ENCODE assay signal across 9 mouse cellular contexts in the genomic region with DNA sequence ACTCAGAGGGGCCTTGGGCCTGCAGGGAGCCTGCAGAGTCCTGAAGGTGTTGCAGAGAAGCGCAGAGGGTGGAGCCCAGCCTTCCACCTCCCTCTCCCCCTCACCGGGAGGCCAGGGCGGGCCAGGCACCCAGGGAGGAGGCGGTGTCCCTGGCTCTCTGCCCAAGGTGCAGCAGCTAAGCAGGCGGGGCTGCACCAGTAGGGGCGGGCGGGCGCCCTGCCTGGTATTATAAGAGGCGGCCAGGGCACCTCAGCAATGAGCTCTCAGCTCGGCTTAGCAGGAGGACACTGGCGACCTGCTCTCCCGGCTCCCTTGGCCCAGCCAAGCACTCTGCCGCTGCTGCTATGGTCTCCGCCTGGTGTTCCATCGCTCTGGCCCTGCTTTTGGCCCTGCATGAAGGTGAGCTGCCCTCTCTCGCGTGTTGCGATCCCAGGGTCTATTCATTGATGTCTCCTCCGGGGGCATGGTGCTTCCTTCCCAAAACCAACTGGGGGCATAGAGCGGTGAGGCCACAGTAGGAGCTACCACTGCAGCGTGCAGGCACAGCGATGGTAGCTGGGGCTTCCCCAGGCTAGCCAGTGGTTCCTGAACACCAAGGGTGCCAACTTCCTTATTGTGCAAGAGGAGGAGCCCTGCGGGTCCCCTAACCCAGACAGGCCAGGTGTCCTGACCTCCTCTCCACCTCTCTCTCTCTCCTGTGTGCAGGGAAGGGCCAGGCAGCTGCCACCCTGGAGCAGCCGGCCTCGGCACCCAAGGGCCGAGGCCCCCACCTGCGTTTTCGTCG. TPM values are rescaled to one million over a fixed set of nuclear protein-coding genes. Genes with fewer than 3 reads are reported as not detected.
DNase-seq lines count a peak whose midpoint lies in the region; ATAC-seq and TF ChIP-seq lines count a peak whose summit lies in the region.
"Had no signal": no experiment of that assay in that cellular context is flagged by ENCODE, and none has a peak within 500 bp of the region (broad histone marks: within the 10 kb centered on the region; RNA-seq: fewer than 3 reads in every experiment).

A gene (plus strand): TSS at position 41 of the 784 bp plus-strand sequence.

- DNase-seq in gastrocnemius, postnatal 14 days: peak; percentile 57
- peak; percentile 92 for DNase-seq in lung, postnatal 0 days (ENCODE audit: low spot score)
- DNase-seq in thymus, postnatal 4 days: peak; percentile 21
- DNase-seq in right cerebral cortex, postnatal 10 days (ENCODE audit: low spot score in 2 of 2): no peak
- DNase-seq in right cerebral cortex, postnatal 25 days: no peak

- TF ChIP-seq EP300 in lung, postnatal 0 days (IDR thresholded peaks at IDR 0.05): no peak

- peaks cover 14% of the 10 kb centered on the region for H3K4me1 ChIP-seq in neural tube, embryonic 13.5 days (replicated peaks)
- H3K4me1 ChIP-seq in neural tube, embryonic 15.5 days: peaks cover 15% of the 10 kb centered on the region
- 0 out of 2 replicates have a peak, but pooled peaks cover 4% of the 10 kb centered on the region for H3K4me1 ChIP-seq in intestine, postnatal 0 days (replicated peaks; ENCODE audit: control insufficient read depth, insufficient read depth, low read length)
- H3K4me1 ChIP-seq in lung, postnatal 0 days (ENCODE audit: insufficient read depth, low read depth, low read length): peaks cover 6% of the 10 kb centered on the region; the same call in 1 of the 2 replicates

- intact Hi-C loops in gastrocnemius, postnatal 14 days (cut with DNase I; ENCODE audit: low total_unique reads): no loop called here

- H3K27me3 ChIP-seq in neural tube, embryonic 13.5 days: peaks cover 13% of the 10 kb centered on the region
- H3K27me3 ChIP-seq in neural tube, embryonic 15.5 days (replicated peaks): peaks cover 5% of the 10 kb centered on the region; the same call in 1 of the 2 replicates
- H3K27me3 ChIP-seq in intestine, postnatal 0 days (replicated peaks; ENCODE audit: control insufficient read depth, insufficient read depth, low read length): no peaks in the 10 kb centered on the region
- no peaks in the 10 kb centered on the region for H3K27me3 ChIP-seq in lung, postnatal 0 days (replicated peaks; ENCODE audit: insufficient read depth, low read length)

- H3K4me3 ChIP-seq in neural tube, embryonic 13.5 days: no peak within 1 kb of the TSS
- H3K4me3 ChIP-seq in neural tube, embryonic 15.5 days (replicated peaks): no peak within 1 kb of the TSS
- peak within 1 kb of the TSS; percentile 33 for H3K4me3 ChIP-seq in intestine, postnatal 0 days (ENCODE audit: low read depth, low read length)
- no peak within 1 kb of the TSS for H3K4me3 ChIP-seq in lung, postnatal 0 days (ENCODE audit: low read depth, low read length)

- H3K9ac ChIP-seq in neural tube, embryonic 13.5 days: no peak within 1 kb of the TSS
- H3K9ac ChIP-seq in neural tube, embryonic 15.5 days (replicated peaks): no peak within 1 kb of the TSS
- H3K9ac ChIP-seq in intestine, postnatal 0 days (ENCODE audit: low read depth, low read length): peak within 1 kb of the TSS; percentile 31; the same call in 1 of the 2 replicates
- no peak within 1 kb of the TSS for H3K9ac ChIP-seq in lung, postnatal 0 days (replicated peaks; ENCODE audit: low read depth)

- peak; percentile 51 for TF ChIP-seq CTCF in intestine, postnatal 0 days (IDR thresholded peaks at IDR 0.05; ENCODE audit: low read depth)
- peak; percentile 40 for TF ChIP-seq CTCF in lung, postnatal 0 days (IDR thresholded peaks at IDR 0.05)

- H3K9me3 ChIP-seq in neural tube, embryonic 13.5 days: no peaks in the 10 kb centered on the region
- no peaks in the 10 kb centered on the region for H3K9me3 ChIP-seq in neural tube, embryonic 15.5 days (replicated peaks)
- H3K9me3 ChIP-seq in intestine, postnatal 0 days (ENCODE audit: control insufficient read depth): no peaks in the 10 kb centered on the region
- H3K9me3 ChIP-seq in lung, postnatal 0 days (ENCODE audit: low read length): no peaks in the 10 kb centered on the region

- no peak within 1 kb of the TSS for H3K27ac ChIP-seq in neural tube, embryonic 13.5 days (replicated peaks)
- no peak within 1 kb of the TSS for H3K27ac ChIP-seq in neural tube, embryonic 15.5 days (replicated peaks)
- H3K27ac ChIP-seq in intestine, postnatal 0 days (ENCODE audit: low read depth, low read length): peak within 1 kb of the TSS; percentile 36; the same call in 1 of the 2 replicates
- H3K27ac ChIP-seq in lung, postnatal 0 days (ENCODE audit: low read length): no peak within 1 kb of the TSS

- H3K36me3 ChIP-seq in neural tube, embryonic 13.5 days: no peaks in the 10 kb centered on the region
- H3K36me3 ChIP-seq in neural tube, embryonic 15.5 days: no peaks in the 10 kb centered on the region
- H3K36me3 ChIP-seq in intestine, postnatal 0 days (ENCODE audit: control insufficient read depth, insufficient read depth): peaks cover 6% of the 10 kb centered on the region
- no peaks in the 10 kb centered on the region for H3K36me3 ChIP-seq in lung, postnatal 0 days (ENCODE audit: insufficient read depth, low read length)

- no peak within 1 kb of the TSS for H3K4me2 ChIP-seq in neural tube, embryonic 13.5 days
- no peak within 1 kb of the TSS; the same call in 1 of the 2 replicates for H3K4me2 ChIP-seq in neural tube, embryonic 15.5 days
- peak within 1 kb of the TSS; percentile 70 for H3K4me2 ChIP-seq in intestine, postnatal 0 days (replicated peaks; ENCODE audit: low read depth)
- H3K4me2 ChIP-seq in lung, postnatal 0 days (replicated peaks; ENCODE audit: low read depth, low read length): no peak within 1 kb of the TSS

- 0 out of 2 replicates have a peak, but pooled peaks have one; percentile 40 for ATAC-seq in neural tube, embryonic 13.5 days (ENCODE audit: low read depth)
- no peak for ATAC-seq in neural tube, embryonic 15.5 days (ENCODE audit: low FRiP score)
- ATAC-seq in intestine, postnatal 0 days: peak; percentile 94
- ATAC-seq in lung, postnatal 0 days: peak; percentile 95

- 43% methylated on average over 29 of the region's 29 CpGs for WGBS in neural tube, embryonic 13.5 days
- WGBS in neural tube, embryonic 15.5 days: 50% methylated on average over 29 of the region's 29 CpGs
- WGBS in intestine, postnatal 0 days: 23% methylated on average over 26 of the region's 29 CpGs
- 39% methylated on average over 25 of the region's 29 CpGs for WGBS in lung, postnatal 0 days

RNA-seq across cellular contexts. Expression of the gene that starts here (rescaled TPM):
- 0.21 and 0.47 TPM in 2 replicates for polyA plus RNA-seq in neural tube, embryonic 13.5 days (2015; fragmentation: Nextera tagmentation; extraction: Ambion mirVana)
- polyA plus RNA-seq in neural tube, embryonic 15.5 days (2015; fragmentation: Nextera tagmentation; extraction: Ambion mirVana): 0.14 and 1.3 TPM in 2 replicates
- not detected for total RNA-seq in gastrocnemius, postnatal 14 days (2021)
- 4.7 and 5.6 TPM in 2 replicates for polyA plus RNA-seq in intestine, postnatal 0 days (2015; fragmentation: Nextera tagmentation; extraction: Ambion mirVana)
- polyA plus RNA-seq in lung, postnatal 0 days (2015; fragmentation: Nextera tagmentation; extraction: Ambion mirVana): 0.12 and 0.18 TPM in 2 replicates
- polyA plus RNA-seq: spleen, adult 2 months had no signal

Comparison
In these comparisons a context has a peak if more than half of its experiments do, and no peak if none do; other contexts are left out.
1. Peak in ATAC-seq in neural tube, embryonic 13.5 days; RNA of the gene not detected or under 1 TPM.
2. Peak in DNase-seq in gastrocnemius, postnatal 14 days; RNA of the gene not detected or under 1 TPM.
3. Peak in DNase-seq and ATAC-seq in lung, postnatal 0 days; RNA of the gene not detected or under 1 TPM.